In genomic region chrX:101942461-101942896, GRCm38 (mm10) we compare ENCODE assay signal across 8 mouse cellular contexts.
DNase-seq lines count a peak whose midpoint lies in the region; ATAC-seq and TF ChIP-seq lines count a peak whose summit lies in the region.

No protein-coding gene starts in this region.

- TF ChIP-seq EP300 in liver, embryonic 14.5 days (IDR thresholded peaks at IDR 0.05; ENCODE audit: low read depth), result no peak

- 13% methylated on average over 6 of the region's 6 CpGs for WGBS in forebrain, embryonic 15.5 days
- 4% methylated on average over 6 of the region's 6 CpGs for WGBS in liver, embryonic 14.5 days (ENCODE audit: insufficient replicate concordance)
- WGBS in neural tube, embryonic 15.5 days, result 13% methylated on average over 6 of the region's 6 CpGs

- peak; percentile 83 for DNase-seq in cerebellum, adult 11 months
- DNase-seq in heart, postnatal 10 days, result peak; percentile 82 to 83
- DNase-seq in kidney, postnatal 25 days, result peak; percentile 81 to 82
- no peak for DNase-seq in liver, embryonic 14.5 days (ENCODE audit: low read depth in 3 of 3, low spot score in 3 of 3)
- peak; percentile 50 to 55 for DNase-seq in urinary bladder, adult 18-20 months (ENCODE audit: low spot score in 2 of 2)

- no peaks in the 10 kb centered on the region for H3K9me3 ChIP-seq in E14TG2a.4 (ENCODE audit: low read length)
- no peaks in the 10 kb centered on the region for H3K9me3 ChIP-seq in forebrain, embryonic 15.5 days
- no peaks in the 10 kb centered on the region for H3K9me3 ChIP-seq in liver, embryonic 14.5 days (ENCODE audit: control insufficient read depth, low read length)
- no peaks in the 10 kb centered on the region for H3K9me3 ChIP-seq in neural tube, embryonic 15.5 days (replicated peaks)

- peak; percentile 40 for TF ChIP-seq CTCF in E14TG2a.4 (conservative IDR thresholded peaks at IDR 0.05; ENCODE audit: low read length)
- peak; percentile 78 for TF ChIP-seq CTCF in liver, embryonic 14.5 days (IDR thresholded peaks at IDR 0.05; ENCODE audit: low read depth)

- ATAC-seq in forebrain, embryonic 15.5 days (replicated peaks), result peak; percentile 81
- ATAC-seq in liver, embryonic 14.5 days (ENCODE audit: insufficient read depth), result no peak
- peak; percentile 77 for ATAC-seq in neural tube, embryonic 15.5 days (ENCODE audit: low FRiP score)

- H3K36me3 ChIP-seq in E14TG2a.4 (ENCODE audit: insufficient read depth, low read length), result no peaks in the 10 kb centered on the region
- no peaks in the 10 kb centered on the region for H3K36me3 ChIP-seq in forebrain, embryonic 15.5 days
- H3K36me3 ChIP-seq in liver, embryonic 14.5 days (replicated peaks; ENCODE audit: control insufficient read depth, insufficient read depth, low read depth), result no peaks in the 10 kb centered on the region
- no peaks in the 10 kb centered on the region for H3K36me3 ChIP-seq in neural tube, embryonic 15.5 days

- no peak overlapping the region for H3K4me3 ChIP-seq in E14TG2a.4 (replicated peaks; ENCODE audit: low read length)
- no peak overlapping the region for H3K4me3 ChIP-seq in forebrain, embryonic 15.5 days
- no peak overlapping the region for H3K4me3 ChIP-seq in liver, embryonic 14.5 days (ENCODE audit: insufficient read depth in 1 of 2, low read depth in 2 of 2, low read length in 2 of 2)
- H3K4me3 ChIP-seq in neural tube, embryonic 15.5 days (replicated peaks), result no peak overlapping the region

- no peak overlapping the region for H3K9ac ChIP-seq in forebrain, embryonic 15.5 days (replicated peaks)
- H3K9ac ChIP-seq in liver, embryonic 14.5 days (replicated peaks), result no peak overlapping the region
- no peak overlapping the region for H3K9ac ChIP-seq in neural tube, embryonic 15.5 days (replicated peaks)

- peaks cover 16% of the 10 kb centered on the region for H3K27me3 ChIP-seq in E14TG2a.4 (ENCODE audit: insufficient read depth, low read length)
- no peaks in the 10 kb centered on the region for H3K27me3 ChIP-seq in forebrain, embryonic 15.5 days
- H3K27me3 ChIP-seq in liver, embryonic 14.5 days (ENCODE audit: control insufficient read depth, insufficient read depth, low read length), result no peaks in the 10 kb centered on the region
- H3K27me3 ChIP-seq in neural tube, embryonic 15.5 days (replicated peaks), result peaks cover 16% of the 10 kb centered on the region; the same call in 1 of the 2 replicates

- intact Hi-C loops in heart, postnatal 10 days (cut with DNase I), result loop anchor here (2.0 kb wide), 2 partner anchors 138 to 152 kb away; no protein-coding TSS in a partner anchor

- H3K4me2 ChIP-seq in forebrain, embryonic 15.5 days (replicated peaks), result no peak overlapping the region
- H3K4me2 ChIP-seq in liver, embryonic 14.5 days (ENCODE audit: low read depth), result no peak overlapping the region
- no peak overlapping the region for H3K4me2 ChIP-seq in neural tube, embryonic 15.5 days

- peaks cover 11% of the 10 kb centered on the region for H3K4me1 ChIP-seq in E14TG2a.4 (replicated peaks; ENCODE audit: low read depth, low read length)
- no peaks in the 10 kb centered on the region for H3K4me1 ChIP-seq in forebrain, embryonic 15.5 days
- H3K4me1 ChIP-seq in liver, embryonic 14.5 days (replicated peaks; ENCODE audit: control insufficient read depth in 2 of 2, insufficient read depth in 2 of 2, low read length in 1 of 2), result no peaks in the 10 kb centered on the region
- H3K4me1 ChIP-seq in neural tube, embryonic 15.5 days, result no peaks in the 10 kb centered on the region

- H3K27ac ChIP-seq in forebrain, embryonic 15.5 days (replicated peaks), result no peak overlapping the region
- H3K27ac ChIP-seq in liver, embryonic 14.5 days, result no peak overlapping the region
- H3K27ac ChIP-seq in neural tube, embryonic 15.5 days (replicated peaks), result no peak overlapping the region

Comparison
In these comparisons a context has a peak if more than half of its experiments do, and no peak if none do; other contexts are left out.
1. DNase-seq: peak in cerebellum, adult 11 months (single experiment), heart, postnatal 10 days (2 of 2), kidney, postnatal 25 days (2 of 2) and urinary bladder, adult 18-20 months (2 of 2); none in liver, embryonic 14.5 days (0 of 3).